Mouse (Mus musculus): ENCODE data around the gene Sycp2l. TPM values are rescaled to one million over a fixed set of nuclear protein-coding genes. Genes with fewer than 3 reads are reported as not detected.

The Sycp2l gene
- not detected for polyA plus RNA-seq (2012; fragmentation: generic; extraction: Trizol)

DNA sequence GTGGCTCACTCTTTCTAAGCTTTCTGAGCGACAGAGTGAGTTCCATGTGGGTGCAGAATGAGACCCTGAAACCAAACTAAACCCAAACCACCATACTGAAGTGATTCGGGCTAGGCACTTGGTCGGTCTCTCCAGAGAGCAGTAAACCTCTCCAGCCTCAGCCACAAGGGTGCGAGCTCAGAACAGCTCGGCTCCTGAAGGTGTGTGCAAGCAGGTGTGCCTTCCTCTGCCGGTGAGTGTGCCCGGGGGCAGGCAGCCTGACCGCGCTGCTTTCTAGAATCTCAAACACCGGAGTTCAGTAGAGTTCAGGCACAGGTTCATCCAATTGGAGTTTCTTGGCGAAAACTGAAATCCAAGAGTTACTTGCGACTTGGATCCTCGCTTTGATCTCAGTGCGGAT, at the start of gene Sycp2l:
Gene Sycp2l (plus strand): TSS at position 368 of the 400 bp plus-strand sequence.

DNA sequence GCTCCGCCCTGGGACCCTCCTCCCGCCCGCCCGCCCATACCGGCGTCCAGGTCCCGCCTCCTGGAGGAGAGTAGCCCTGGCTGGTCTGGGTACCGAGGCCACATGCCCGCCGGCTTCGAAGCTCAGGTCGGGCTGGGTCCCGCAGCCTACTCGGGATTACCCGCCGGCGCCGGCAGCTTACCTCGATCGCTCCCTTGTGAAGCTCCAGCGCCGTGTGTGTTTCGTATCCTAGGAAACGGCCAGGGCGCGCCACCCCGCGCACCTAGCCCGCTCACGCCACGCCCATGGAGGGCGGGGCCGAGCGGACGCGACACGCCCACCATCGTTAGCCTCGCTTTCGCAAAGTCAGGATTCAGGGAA, 34.7 kb upstream of the Sycp2l start, which contains the start of gene Mak:
Gene Mak (minus strand): TSS at position 286 of the 360 bp plus-strand sequence.

GRCm38 (mm10) chr13:41110935-41111334, 3.2 kb upstream of the Sycp2l start, which contains the start of gene Gcm2:
Gcm2 (minus strand) TSS chr13:41111035.

GRCm38 (mm10) chr13:41220304-41220834, 106.3 kb downstream of the Sycp2l start, which contains the start of gene Elovl2:
Elovl2 (minus strand) TSS chr13:41220405.

Other genes with a start within 250 kb of the Sycp2l start
- 10 to 100 TPM; 16.2 to 36.5 TPM for gene Pak1ip1, start 113.3 kb upstream of the Sycp2l start, polyA plus RNA-seq (2012; fragmentation: generic; extraction: Trizol)
- 100 to 1,000 TPM; 182 to 217 TPM for gene Tmem14c, start 98.0 kb upstream of the Sycp2l start, polyA plus RNA-seq (2012; fragmentation: generic; extraction: Trizol)
- gene Mak, start 34.6 kb upstream of the Sycp2l start, polyA plus RNA-seq (2012; fragmentation: generic; extraction: Trizol) = under 1 TPM in 1 of 2 experiments, not detected in 1; 0.08 TPM
- gene Gcm2, start 3.3 kb upstream of the Sycp2l start, polyA plus RNA-seq (2012; fragmentation: generic; extraction: Trizol) = not detected
- gene Elovl2, start 106.1 kb downstream of the Sycp2l start, polyA plus RNA-seq (2012; fragmentation: generic; extraction: Trizol) = not detected
- gene Smim13, start 135.5 kb downstream of the Sycp2l start, polyA plus RNA-seq (2012; fragmentation: generic; extraction: Trizol) = 1 to 10 TPM in 1 of 2 experiments, under 1 TPM in 1; 0.88 to 5.4 TPM
- gene Gm17364, start 159.7 kb downstream of the Sycp2l start, polyA plus RNA-seq (2012; fragmentation: generic; extraction: Trizol) = not detected

Data from C3H10T1/2 (cell line).